Mouse (Mus musculus): ENCODE results near the gene Cnpy1.

- no peak for TF ChIP-seq POLR2A (IDR thresholded peaks at IDR 0.05; ENCODE audit: insufficient read length, low read depth)
- no peak for TF ChIP-seq TCF12 (IDR thresholded peaks at IDR 0.05; ENCODE audit: insufficient read depth, poor library complexity, severe bottlenecking)
- TF ChIP-seq USF1 (IDR thresholded peaks at IDR 0.05; ENCODE audit: low read depth): no peak
- no peak for TF ChIP-seq SRF (IDR thresholded peaks at IDR 0.05; ENCODE audit: control insufficient read depth, insufficient read length, low read depth)
Measured at GRCm38 (mm10) chr5:28174086-28174485, 71.5 kb downstream of the Cnpy1 start.

All from myocyte (in vitro differentiated cells).